Mouse (Mus musculus) heart, postnatal 14 days (tissue): Measurements from ENCODE around the gene Gm7271. TPM values are rescaled to one million over a fixed set of nuclear protein-coding genes. Genes with fewer than 3 reads are reported as not detected.

ENCODE experiments used
- DNase-seq, 2 experiments: peaks; one replicate each; pipeline ENCODE4 v3.0.0; 2021 to 2022
- intact Hi-C: fragments of 180-260 bp; cut with DNase I; formaldehyde crosslinking; loops from one replicate; pipeline ENCODE4 v1.15.1; 2025
- long read RNA-seq, 2 experiments: library from polyadenylated mRNA; stranded (forward); transcript quantifications; one replicate each; pipeline ENCODE4 v2.0.0; 2021
- total RNA-seq, 2 experiments: library from RNA; stranded (reverse); gene quantifications; 2 replicates each; pipeline ENCODE4 v1.2.3; 2021

Gene Gm7271
- total RNA-seq = not detected
- long read RNA-seq, experiment 1 = 0 reads
- long read RNA-seq, experiment 2 = 0 reads

- no peak for DNase-seq
- intact Hi-C loops = no loop called here
Observed at GRCm38 (mm10) chr5:76483811-76484210, at the start of gene Gm7271. TSS of gene Gm7271 (plus strand) at chr5:76484040.

GRCm38 (mm10) chr5:76437100-76437499, 46.7 kb upstream of the Gm7271 start:
- intact Hi-C loops = no loop called here

GRCm38 (mm10) chr5:76437696-76438095, 46.1 kb upstream of the Gm7271 start:
- intact Hi-C loops = no loop called here
- DNase-seq = no peak

More at GRCm38 (mm10) chr5:76437100-76437499, 46.7 kb upstream of the Gm7271 start:
- DNase-seq = no peak

GRCm38 (mm10) chr5:76441431-76441830, 42.4 kb upstream of the Gm7271 start:
- intact Hi-C loops = no loop called here
- DNase-seq = no peak

GRCm38 (mm10) chr5:76474931-76475330, 8.9 kb upstream of the Gm7271 start:
- intact Hi-C loops = no loop called here
- DNase-seq = no peak

- no peak for DNase-seq
- intact Hi-C loops = no loop called here
Observed at GRCm38 (mm10) chr5:76476873-76477272, 7.0 kb upstream of the Gm7271 start.

GRCm38 (mm10) chr5:76477764-76478163, 6.1 kb upstream of the Gm7271 start:
- intact Hi-C loops = no loop called here
- no peak for DNase-seq

GRCm38 (mm10) chr5:76495126-76495525, 11.3 kb downstream of the Gm7271 start:
- DNase-seq = no peak
- intact Hi-C loops = no loop called here

GRCm38 (mm10) chr5:76522446-76522845, 38.6 kb downstream of the Gm7271 start:
- intact Hi-C loops = loop anchor here (10.0 kb wide), 2 partner anchors 228 to 378 kb away; partner anchors contain the start of gene Srd5a3
- DNase-seq = no peak

- no peak for DNase-seq
Observed at GRCm38 (mm10) chr5:76524623-76525022, 40.8 kb downstream of the Gm7271 start.

GRCm38 (mm10) chr5:76525066-76525465, 41.2 kb downstream of the Gm7271 start:
- intact Hi-C loops = loop anchor here (10.0 kb wide), 2 partner anchors 230 to 380 kb away; partner anchors contain the start of gene Srd5a3
- no peak for DNase-seq

More at GRCm38 (mm10) chr5:76524623-76525022, 40.8 kb downstream of the Gm7271 start:
- intact Hi-C loops = loop anchor here (10.0 kb wide), 2 partner anchors 230 to 380 kb away; partner anchors contain the start of gene Srd5a3

GRCm38 (mm10) chr5:76525829-76526228, 42.0 kb downstream of the Gm7271 start:
- intact Hi-C loops = loop anchor here (10.0 kb wide), 2 partner anchors 231 to 381 kb away; partner anchors contain the start of gene Srd5a3

GRCm38 (mm10) chr5:76529040-76529703, 45.3 kb downstream of the Gm7271 start, which contains the start of gene Exoc1:
TSS of gene Exoc1 (plus strand) at chr5:76529311.
- intact Hi-C loops = loop anchor here (10.0 kb wide), 2 partner anchors 234 to 384 kb away; partner anchors contain the start of gene Srd5a3

More at GRCm38 (mm10) chr5:76525829-76526228, 42.0 kb downstream of the Gm7271 start:
- no peak for DNase-seq

GRCm38 (mm10) chr5:76529704-76530066, 45.8 kb downstream of the Gm7271 start:
- intact Hi-C loops = loop anchor here (10.0 kb wide), 2 partner anchors 235 to 385 kb away; partner anchors contain the start of gene Srd5a3
- no peak for DNase-seq

More at GRCm38 (mm10) chr5:76529040-76529703, 45.3 kb downstream of the Gm7271 start, which contains the start of gene Exoc1:
- DNase-seq = peak; percentile 90 to 94

- DNase-seq = peak; percentile 34 to 35
- intact Hi-C loops = no loop called here
Observed at GRCm38 (mm10) chr5:76533186-76533585, 49.3 kb downstream of the Gm7271 start.

- intact Hi-C loops = no loop called here
- DNase-seq = no peak
Observed at GRCm38 (mm10) chr5:76536231-76536630, 52.4 kb downstream of the Gm7271 start.

- intact Hi-C loops = no loop called here
- no peak for DNase-seq
Observed at GRCm38 (mm10) chr5:76537578-76537977, 53.7 kb downstream of the Gm7271 start.

GRCm38 (mm10) chr5:76540181-76540580, 56.3 kb downstream of the Gm7271 start:
- intact Hi-C loops = loop anchor here (10.0 kb wide), 1 partner anchor 675 kb away; no protein-coding TSS in a partner anchor
- peak; percentile 25 to 28 for DNase-seq

GRCm38 (mm10) chr5:76540842-76541241, 57.0 kb downstream of the Gm7271 start:
- DNase-seq = no peak
- intact Hi-C loops = loop anchor here (10.0 kb wide), 1 partner anchor 676 kb away; no protein-coding TSS in a partner anchor

GRCm38 (mm10) chr5:76543200-76543599, 59.4 kb downstream of the Gm7271 start:
- intact Hi-C loops = loop anchor here (10.0 kb wide), 1 partner anchor 678 kb away; no protein-coding TSS in a partner anchor
- DNase-seq = no peak

- DNase-seq = no peak
- intact Hi-C loops = no loop called here
Observed at GRCm38 (mm10) chr5:76550426-76550825, 66.6 kb downstream of the Gm7271 start.
